Mouse (Mus musculus) gastrocnemius, adult 2 months (tissue): ENCODE results near the gene Aarsd1. TPM values are rescaled to one million over a fixed set of nuclear protein-coding genes. Genes with fewer than 3 reads are reported as not detected.
"Not testable (repeated sequence)": the region's sequence is repeated elsewhere in the genome, so short reads cannot be mapped to it uniquely, and the experiment has no call there.

ENCODE experiments used
- DNase-seq: peaks from one replicate; pipeline ENCODE4 v3.0.0; 2022
- H3K27ac ChIP-seq: fragments of 200-600 bp; 2 replicates; pipeline ENCODE4 v1.8.1; 2022; ENCODE audit warnings: mild to moderate bottlenecking
- H3K4me3 ChIP-seq: fragments of 200-600 bp; 2 replicates; pipeline ENCODE4 v1.8.1; 2022; ENCODE audit warnings: mild to moderate bottlenecking, moderate library complexity
- CTCF ChIP-seq: fragments of 200-600 bp; IDR thresholded peaks from 2 replicates; pipeline ENCODE4 v1.8.1; 2022; ENCODE audit warnings: antibody characterized with exemption, mild to moderate bottlenecking, moderate library complexity
- intact Hi-C: fragments of 180-260 bp; cut with DNase I; formaldehyde crosslinking; loops from one replicate; pipeline ENCODE4 v1.15.1; 2025
- microRNA-seq: library from miRNA; unstranded; fragments of <30 nt; microRNA quantifications from one replicate; pipeline ENCODE4 v1.2.0, GENCODE M21; 2021
- total RNA-seq, 2 experiments: library from RNA; stranded (reverse); gene quantifications; 2 replicates each; pipeline ENCODE4 v1.2.3; 2021

Gene Aarsd1
- total RNA-seq, 2 experiments from 2014 or later = 17.1 to 24.9 TPM

DNA sequence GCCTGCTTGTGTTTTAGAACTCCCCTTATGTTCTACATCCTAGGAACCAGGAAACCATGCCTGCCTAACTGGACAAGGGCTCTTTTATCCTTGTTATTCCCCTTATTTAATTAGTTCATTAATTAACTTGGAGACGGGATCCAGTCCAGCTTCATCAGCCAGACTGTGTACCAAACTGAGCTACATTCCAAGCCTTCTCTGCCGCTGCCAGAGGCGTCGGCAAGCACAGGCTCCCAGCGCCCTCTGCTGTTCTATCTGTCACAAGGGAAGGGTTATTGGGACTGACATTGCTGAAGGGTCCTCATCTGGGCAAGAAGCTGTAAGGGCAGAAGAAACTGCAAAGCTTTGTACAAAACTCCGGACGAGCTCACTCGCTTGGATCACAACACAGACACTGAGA lies 22.3 kb downstream of the Aarsd1 start:
- TF ChIP-seq CTCF = peak; percentile 92
- H3K4me3 ChIP-seq = no peak overlapping the region
- DNase-seq = peak; percentile 79
- intact Hi-C loops = loop anchor here (1.0 to 5.0 kb wide), 3 partner anchors 38 to 182 kb away; no protein-coding TSS in a partner anchor
- no peak overlapping the region for H3K27ac ChIP-seq

DNA sequence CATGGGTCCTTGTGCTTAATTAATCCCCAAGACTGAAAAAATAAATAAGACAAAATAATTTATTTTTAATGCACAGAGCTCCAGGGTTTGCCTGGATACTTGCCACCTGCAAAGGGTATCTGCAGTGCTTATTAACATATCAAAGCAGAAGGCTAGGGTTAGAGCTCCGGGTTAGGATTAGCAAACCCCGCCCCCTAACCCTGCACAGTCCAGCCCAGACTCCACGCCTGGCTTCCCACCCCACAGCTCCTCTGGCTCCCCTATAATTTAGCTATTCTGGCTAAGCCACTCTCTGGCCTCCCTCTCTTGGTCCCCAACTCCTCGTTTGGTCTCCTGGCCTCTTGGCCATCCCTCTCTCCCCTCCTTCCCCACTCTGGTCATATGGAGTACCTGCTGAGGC lies 35.6 kb downstream of the Aarsd1 start:
- TF ChIP-seq CTCF = no peak
- intact Hi-C loops = no loop called here
- no peak for DNase-seq
- Histone ChIP-seq H3K27ac (no peak overlapping the region), H3K4me3 (no peak overlapping the region)

DNA sequence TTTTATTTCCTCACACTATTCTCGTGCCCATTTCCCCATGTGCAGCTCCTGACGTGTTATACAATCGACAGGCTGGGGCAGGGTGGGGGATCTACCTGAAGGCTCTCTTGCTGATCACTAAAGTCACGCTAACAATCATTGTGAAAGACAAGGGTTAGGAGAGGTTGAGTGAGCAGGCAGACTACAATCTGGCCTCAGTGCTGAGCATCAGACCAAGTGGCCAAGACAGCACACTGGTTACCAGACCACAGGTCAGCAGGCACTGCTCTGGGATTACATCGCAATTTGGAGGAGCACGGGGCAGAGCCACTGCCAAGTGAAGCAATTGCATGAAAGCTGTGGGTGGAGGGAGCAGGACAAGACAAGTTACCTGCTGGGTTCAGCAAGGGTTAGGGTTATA lies 38.5 kb downstream of the Aarsd1 start:
- no peak for TF ChIP-seq CTCF
- intact Hi-C loops = no loop called here
- no peak overlapping the region for H3K27ac ChIP-seq
- H3K4me3 ChIP-seq = no peak overlapping the region
- no peak for DNase-seq

DNA sequence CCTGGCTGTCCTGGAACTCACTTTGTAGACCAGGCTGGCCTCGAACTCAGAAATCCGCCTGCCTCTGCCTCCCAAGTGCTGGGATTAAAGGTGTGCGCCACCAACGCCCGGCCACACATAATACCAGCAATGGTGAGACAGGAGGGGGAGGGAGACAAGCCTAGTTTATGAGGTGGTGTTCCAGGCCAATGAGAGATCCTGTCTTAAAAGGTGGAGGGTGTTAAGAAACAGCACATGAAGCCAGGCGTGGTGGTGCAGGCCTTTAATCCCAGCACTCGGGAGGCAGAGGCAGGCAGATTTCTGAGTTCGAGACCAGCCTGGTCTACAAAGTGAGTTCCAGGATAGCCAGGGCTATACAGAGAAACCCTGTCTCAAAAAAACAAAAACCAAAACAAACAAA lies 39.2 kb downstream of the Aarsd1 start:
- intact Hi-C loops, H3K27ac ChIP-seq, DNase-seq, H3K4me3 ChIP-seq: not testable (repeated sequence)

DNA sequence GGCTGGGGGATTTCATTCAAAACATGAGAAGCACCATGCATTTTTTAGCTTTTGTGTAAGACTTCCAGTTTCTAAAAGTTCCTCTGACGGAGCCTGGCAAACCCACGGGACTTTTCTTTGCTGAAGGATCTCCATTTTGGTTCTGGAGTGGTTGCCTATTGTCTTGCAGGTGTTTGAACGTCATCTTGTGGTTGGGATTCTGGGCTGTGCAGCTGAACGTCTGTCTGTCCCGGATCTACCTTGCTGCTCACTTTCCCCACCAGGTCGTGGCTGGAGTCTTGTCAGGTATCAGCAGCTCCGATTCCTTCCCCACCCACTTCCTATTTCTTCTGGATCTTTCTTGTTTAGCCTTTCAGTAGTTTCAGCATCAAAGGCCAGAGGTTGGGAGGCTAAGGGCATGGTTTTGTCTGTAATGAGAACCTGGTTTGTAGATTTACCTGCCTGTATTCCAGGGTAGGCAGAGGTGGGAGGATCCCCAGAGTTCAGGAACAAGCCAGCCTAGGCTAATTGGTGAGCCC lies 42.9 kb downstream of the Aarsd1 start:
- no peak for DNase-seq
- TF ChIP-seq CTCF = no peak
- Histone ChIP-seq H3K4me3 (no peak overlapping the region), H3K27ac (no peak overlapping the region)
- intact Hi-C loops = no loop called here

DNA sequence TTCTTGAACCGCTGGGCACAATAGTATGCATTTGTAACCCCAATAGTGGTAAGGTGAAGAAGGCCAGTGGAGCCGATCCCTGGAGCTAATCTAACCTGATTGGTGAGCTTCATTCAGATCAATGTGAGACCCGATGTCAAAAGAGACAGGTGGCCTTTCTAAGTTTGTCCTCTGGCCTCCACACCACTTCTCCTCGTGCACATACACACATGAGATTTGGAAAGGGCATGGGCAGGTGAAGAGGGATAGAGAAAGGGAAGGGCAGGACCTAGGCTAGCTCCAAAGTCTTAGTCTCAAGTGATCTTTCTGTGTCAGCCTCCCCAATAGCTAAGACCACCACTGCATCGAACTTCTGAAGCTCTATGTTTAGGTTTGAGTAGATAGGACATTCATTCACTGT lies 47.3 kb downstream of the Aarsd1 start:
- TF ChIP-seq CTCF = no peak
- no peak for DNase-seq
- H3K4me3 ChIP-seq = no peak overlapping the region
- intact Hi-C loops = no loop called here
- H3K27ac ChIP-seq = no peak overlapping the region

DNA sequence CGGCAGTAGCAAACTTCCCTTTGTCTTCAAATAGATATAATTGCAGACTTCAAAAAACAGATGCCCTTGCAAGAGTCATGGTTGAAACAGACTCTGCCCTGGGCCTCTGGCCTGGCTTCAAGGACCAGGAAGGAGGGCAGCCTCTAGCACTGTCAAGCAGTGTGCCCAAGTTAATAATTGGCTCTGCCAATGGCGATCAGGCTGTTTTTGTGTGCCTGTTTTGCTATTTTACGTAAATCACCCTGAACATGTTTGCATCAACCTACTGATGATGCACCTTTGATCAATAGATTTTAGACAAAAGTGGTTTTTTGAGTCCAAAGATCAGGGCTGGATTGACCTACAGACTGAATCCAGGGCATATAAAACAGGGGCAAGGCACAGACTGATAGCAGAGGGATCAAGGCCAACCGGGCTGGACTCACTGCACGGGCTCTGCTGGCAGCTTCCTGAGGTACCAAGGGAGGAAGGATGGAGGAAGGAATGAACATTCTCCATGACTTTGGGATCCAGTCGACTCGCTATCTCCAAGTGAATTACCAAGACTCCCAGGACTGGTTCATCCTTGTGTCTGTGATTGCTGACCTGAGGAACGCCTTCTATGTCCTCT lies 50.0 kb downstream of the Aarsd1 start, which contains the start of gene G6pc:
G6pc (plus strand) TSS at position 236 of the 610 bp plus-strand sequence.
- intact Hi-C loops = no loop called here
- no peak within 1 kb of the TSS for H3K27ac ChIP-seq
- H3K4me3 ChIP-seq = no peak within 1 kb of the TSS
- DNase-seq = no peak
- TF ChIP-seq CTCF = no peak

DNA sequence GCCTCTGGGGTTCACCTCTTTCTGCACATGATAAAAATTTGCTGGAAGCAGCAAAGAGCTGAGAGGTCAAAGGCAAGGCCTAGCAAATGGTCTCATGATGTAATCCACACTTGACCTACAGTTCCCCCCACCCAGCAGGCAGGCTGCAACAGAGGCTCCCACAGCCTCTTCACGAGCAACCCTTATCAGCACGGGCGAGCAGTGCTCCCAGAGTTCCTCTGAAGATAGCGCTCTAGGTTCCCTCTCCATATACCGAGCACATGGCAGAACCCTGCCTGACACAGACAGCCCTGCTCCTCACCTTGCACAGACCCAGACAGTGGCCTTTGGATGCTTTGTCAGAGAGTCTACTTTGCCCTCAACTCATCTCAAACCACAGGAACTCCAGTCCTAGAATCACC lies 52.9 kb downstream of the Aarsd1 start:
- intact Hi-C loops = no loop called here
- TF ChIP-seq CTCF = no peak
- Histone ChIP-seq H3K27ac (no peak overlapping the region), H3K4me3 (no peak overlapping the region)
- no peak for DNase-seq

DNA sequence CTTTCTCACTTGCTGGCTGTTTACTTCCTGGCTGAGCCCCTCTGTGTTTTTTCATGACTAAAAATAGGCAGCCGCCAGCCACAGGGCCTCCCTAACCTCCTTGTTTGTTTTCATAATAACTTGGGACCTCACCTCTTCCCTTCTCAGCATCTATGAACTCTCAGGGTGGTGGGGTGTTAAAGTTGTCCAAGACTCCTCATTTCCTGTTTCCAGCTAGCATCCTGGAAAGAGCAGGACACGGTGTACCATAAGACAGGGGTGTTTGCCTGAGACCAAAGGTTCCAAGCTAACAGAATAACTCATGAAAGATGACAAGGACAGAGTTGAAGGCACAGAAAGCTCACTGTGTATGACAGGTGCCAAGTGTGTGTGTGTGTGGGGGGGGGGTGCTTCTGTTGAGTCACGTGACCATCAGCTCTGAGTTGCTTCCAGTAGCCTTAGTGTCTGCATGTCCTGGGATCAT lies 56.7 kb downstream of the Aarsd1 start:
- no peak for DNase-seq
- TF ChIP-seq CTCF = no peak
- Histone ChIP-seq H3K4me3 (no peak overlapping the region), H3K27ac (peak overlapping the region; percentile 59)
- intact Hi-C loops = no loop called here

DNA sequence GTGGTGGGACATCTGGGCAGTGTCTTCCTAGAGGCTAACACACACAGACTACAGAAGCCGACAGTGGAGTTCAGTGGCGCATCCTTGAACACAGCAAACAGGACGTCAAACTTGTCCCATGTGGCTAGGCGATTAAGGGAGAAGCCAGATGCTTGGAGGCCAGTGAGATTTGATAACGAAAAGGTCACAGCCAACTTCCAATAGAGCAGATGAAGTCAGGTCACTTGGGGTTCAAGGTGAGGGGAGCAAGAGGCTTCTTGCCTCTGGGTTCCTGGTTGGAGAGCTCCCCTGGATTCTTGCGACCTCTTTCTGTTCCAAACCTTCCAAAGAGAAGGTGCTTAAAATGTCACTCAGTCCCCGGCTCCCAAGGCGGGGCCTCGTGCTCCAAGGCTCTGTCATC lies 57.6 kb downstream of the Aarsd1 start:
- Histone ChIP-seq H3K27ac (peak overlapping the region; percentile 59), H3K4me3 (no peak overlapping the region)
- DNase-seq = no peak
- intact Hi-C loops = loop anchor here (5.0 kb wide), 1 partner anchor 38 kb away; no protein-coding TSS in a partner anchor
- TF ChIP-seq CTCF = no peak

DNA sequence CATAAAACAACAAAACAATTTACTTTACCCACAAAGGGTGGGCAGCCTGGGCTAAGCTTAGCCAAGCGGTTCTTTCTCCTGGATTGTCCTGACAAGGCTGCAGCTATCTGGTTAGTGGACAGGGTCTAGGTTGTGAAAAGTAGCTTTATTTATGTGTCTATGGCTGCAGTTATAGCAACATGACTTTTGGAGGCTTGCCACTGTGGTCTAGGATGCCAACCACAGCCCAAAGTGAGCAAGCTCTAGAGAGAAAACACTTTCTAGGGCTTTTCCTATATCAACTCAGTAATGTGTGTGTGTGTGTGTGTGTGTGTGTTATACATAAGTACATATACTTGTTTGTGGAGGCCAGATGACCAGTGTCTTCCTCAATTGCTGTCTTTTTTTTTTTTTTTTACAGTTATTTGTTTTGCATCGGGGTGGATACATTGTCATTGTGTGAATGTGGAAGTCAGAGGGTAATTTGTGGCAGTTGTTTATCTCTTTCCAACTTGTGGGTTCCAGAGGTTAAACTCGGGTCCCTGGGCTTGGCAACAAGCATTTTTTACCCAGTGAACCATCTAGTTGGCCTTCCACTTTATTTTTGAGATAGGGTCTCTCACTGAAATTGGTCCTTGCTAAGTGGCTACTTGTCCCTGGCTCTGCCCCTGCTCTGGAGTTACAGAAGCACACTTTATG lies 59.8 kb downstream of the Aarsd1 start:
- H3K4me3 ChIP-seq = no peak overlapping the region
- intact Hi-C loops = loop anchor here (5.0 kb wide), 1 partner anchor 40 kb away; no protein-coding TSS in a partner anchor
- no peak for TF ChIP-seq CTCF
- DNase-seq = no peak
- no peak overlapping the region for H3K27ac ChIP-seq

Small RNAs within 50 kb of the gene (microRNA-seq; reads per million reads assigned to microRNA genes)
- gene Mir6929 = 4.3 reads per million

Other genes with a start within 250 kb of the Aarsd1 start
- gene Cntnap1, start 247.1 kb downstream of the Aarsd1 start, total RNA-seq = 1 to 10 TPM; 1.2 to 1.6 TPM
- 10 to 100 TPM; 20.7 to 35.3 TPM for gene Plekhh3, start 246.3 kb downstream of the Aarsd1 start, total RNA-seq
- not detected for gene Ccr10, start 242.2 kb downstream of the Aarsd1 start, total RNA-seq
- 10 to 100 TPM; 25.9 to 26.3 TPM for gene Ezh1, start 191.2 kb downstream of the Aarsd1 start, total RNA-seq
- gene Ramp2, start 171.6 kb downstream of the Aarsd1 start, total RNA-seq = 10 to 100 TPM; 34.8 to 37.0 TPM
- 10 to 100 TPM; 40.2 to 53.4 TPM for gene Vps25, start 163.9 kb downstream of the Aarsd1 start, total RNA-seq
- gene Wnk4, start 157.0 kb downstream of the Aarsd1 start, total RNA-seq = under 1 TPM; 0.08 to 0.22 TPM
- under 1 TPM; 0.20 to 0.36 TPM for gene Cntd1, start 138.6 kb downstream of the Aarsd1 start, total RNA-seq
- gene Coa3, start 138.5 kb downstream of the Aarsd1 start, total RNA-seq = 10 to 100 TPM; 63.0 to 87.7 TPM
- gene Becn1, start 115.3 kb downstream of the Aarsd1 start, total RNA-seq = 10 to 100 TPM; 79.6 to 85.8 TPM
- gene Psme3, start 101.4 kb downstream of the Aarsd1 start, total RNA-seq = 10 to 100 TPM; 70.0 to 71.6 TPM
- gene Aoc2, start 92.6 kb downstream of the Aarsd1 start, total RNA-seq = 1 to 10 TPM in 1 of 2 experiments, under 1 TPM in 1; 0.64 to 1.4 TPM
- 1 to 10 TPM; 4.0 to 6.1 TPM for gene Aoc3, start 87.0 kb downstream of the Aarsd1 start, total RNA-seq
- not detected for gene G6pc, start 50.1 kb downstream of the Aarsd1 start, total RNA-seq
- 1 to 10 TPM; 7.9 to 8.4 TPM for gene Gm27029, start 7.2 kb upstream of the Aarsd1 start, total RNA-seq
- 1 to 10 TPM; 7.3 to 8.8 TPM for gene Rundc1, start 7.5 kb upstream of the Aarsd1 start, total RNA-seq
- gene Ptges3l, start 7.7 kb upstream of the Aarsd1 start, total RNA-seq = 10 to 100 TPM; 82.0 to 90.7 TPM
- gene Rpl27, start 24.7 kb upstream of the Aarsd1 start, total RNA-seq = 10 to 100 TPM; 31.9 to 49.4 TPM
- 10 to 100 TPM in 1 of 2 experiments, 1 to 10 TPM in 1; 8.6 to 14.3 TPM for gene Ifi35, start 30.8 kb upstream of the Aarsd1 start, total RNA-seq
- gene Rnd2, start 47.4 kb upstream of the Aarsd1 start, total RNA-seq = 1 to 10 TPM; 3.3 to 3.5 TPM
- gene Vat1, start 48.6 kb upstream of the Aarsd1 start, total RNA-seq = 10 to 100 TPM; 10.0 to 14.5 TPM
- gene Brca1, start 134.3 kb upstream of the Aarsd1 start, total RNA-seq = under 1 TPM; 0.03 to 0.31 TPM
- 10 to 100 TPM; 65.3 to 65.6 TPM for gene Nbr1, start 134.5 kb upstream of the Aarsd1 start, total RNA-seq
- gene Tmem106a, start 164.6 kb upstream of the Aarsd1 start, total RNA-seq = 1 to 10 TPM; 1.0 to 2.6 TPM
- gene Gm11634, start 181.6 kb upstream of the Aarsd1 start, total RNA-seq = not detected
- 10 to 100 TPM; 24.2 to 27.4 TPM for gene Rdm1, start 209.6 kb upstream of the Aarsd1 start, total RNA-seq
- 10 to 100 TPM in 1 of 2 experiments, 1 to 10 TPM in 1; 6.7 to 13.1 TPM for gene Arl4d, start 247.9 kb upstream of the Aarsd1 start, total RNA-seq